Mouse (Mus musculus) bone marrow, adult 2 months (tissue): Measurements from ENCODE around the gene Rtp2. TPM values are rescaled to one million over a fixed set of nuclear protein-coding genes. Genes with fewer than 3 reads are reported as not detected.
A peak's percentile ranks its signal among the peaks of the same experiment; 100 is the strongest.

Experiments
- H3K27ac ChIP-seq: fragments of 200-500 bp; 2 replicates; pipeline ENCODE4 v1.5.1; 2012; ENCODE audit warnings: low read depth, mild to moderate bottlenecking, control low read depth, inconsistent platforms, low read length; ENCODE audit not compliant: control insufficient read depth, poor library complexity, insufficient read depth
- H3K4me1 ChIP-seq: fragments of 200-500 bp; 2 replicates; pipeline ENCODE4 v1.6.1; 2011; ENCODE audit warnings: low read length; ENCODE audit not compliant: control insufficient read depth, insufficient read depth
- H3K4me3 ChIP-seq: fragments of 200-500 bp; replicated peaks from 2 replicates; pipeline ENCODE3; 2011; ENCODE audit warnings: mild to moderate bottlenecking, low read depth, low read length, control low read depth; ENCODE audit not compliant: control insufficient read depth
- CTCF ChIP-seq: fragments of 200-500 bp; IDR thresholded peaks from 2 replicates; pipeline ENCODE4 v1.5.1; 2011; ENCODE audit warnings: low read length, control low read depth; ENCODE audit not compliant: control insufficient read depth, insufficient read depth
- POLR2A ChIP-seq: fragments of 200-500 bp; IDR thresholded peaks from 2 replicates; pipeline ENCODE4 v1.6.1; 2011; ENCODE audit warnings: low read depth, mild to moderate bottlenecking, control low read depth, low read length, borderline replicate concordance; ENCODE audit not compliant: control insufficient read depth
- WGBS: fragments of 180-500 bp; shearing (Covaris S2); methylation state at CpG from one replicate; pipeline ENCODE4 v1.1.7; 2018; 5-methylcytosine and 5-hydroxymethylcytosine counted together
- polyA plus RNA-seq: library from polyadenylated mRNA; stranded (reverse); fragments of >200 nt; gene quantifications from 2 replicates; pipeline ENCODE4 v1.2.4, GENCODE M21; 2011; ENCODE audit warnings: low replicate concordance; ENCODE audit not compliant: missing spikeins, insufficient read depth, insufficient read length

Gene Rtp2
- polyA plus RNA-seq, 1 experiment = not detected

GRCm38 (mm10) chr16:23962401-23962800 lies 30.2 kb upstream of the Rtp2 start:
- 71% methylated on average over 2 of the region's 2 CpGs for WGBS
- Histone ChIP-seq H3K27ac (no peak overlapping the region), H3K4me3 (no peak overlapping the region), H3K4me1 (no peaks in the 10 kb centered on the region)
- TF ChIP-seq CTCF (peak; percentile 67), POLR2A (no peak)

GRCm38 (mm10) chr16:23958938-23959337 lies 26.7 kb upstream of the Rtp2 start:
- Histone ChIP-seq H3K27ac (no peak overlapping the region), H3K4me1 (no peaks in the 10 kb centered on the region), H3K4me3 (no peak overlapping the region)
- no peak for TF ChIP-seq CTCF
- no peak for TF ChIP-seq POLR2A

- Histone ChIP-seq H3K27ac (no peak overlapping the region), H3K4me1 (no peaks in the 10 kb centered on the region), H3K4me3 (no peak overlapping the region)
- TF ChIP-seq POLR2A (no peak), CTCF (no peak)
- WGBS = 4% methylated on average over 1 of the region's 1 CpGs
Observed at GRCm38 (mm10) chr16:23953959-23954260, 21.7 kb upstream of the Rtp2 start.

- Histone ChIP-seq H3K27ac (no peak overlapping the region), H3K4me1 (no peaks in the 10 kb centered on the region), H3K4me3 (no peak overlapping the region)
- 59% methylated on average over 11 of the region's 11 CpGs for WGBS
- TF ChIP-seq CTCF (peak; percentile 41; the same call in 1 of the 2 replicates), POLR2A (no peak)
Observed at GRCm38 (mm10) chr16:23953189-23953958, 21.2 kb upstream of the Rtp2 start.

- Histone ChIP-seq H3K4me1 (no peaks in the 10 kb centered on the region), H3K4me3 (no peak overlapping the region), H3K27ac (no peak overlapping the region)
- WGBS = 64% methylated on average over 4 of the region's 4 CpGs
- TF ChIP-seq CTCF (no peak), POLR2A (no peak)
Observed at GRCm38 (mm10) chr16:23952101-23952727, 20.0 kb upstream of the Rtp2 start.

- Histone ChIP-seq H3K4me3 (no peak overlapping the region), H3K4me1 (no peaks in the 10 kb centered on the region), H3K27ac (no peak overlapping the region)
- 81% methylated on average over 6 of the region's 6 CpGs for WGBS
- no peak for TF ChIP-seq CTCF
- TF ChIP-seq POLR2A = no peak
Observed at GRCm38 (mm10) chr16:23947654-23948053, 15.5 kb upstream of the Rtp2 start.

GRCm38 (mm10) chr16:23944801-23945200 lies 12.6 kb upstream of the Rtp2 start:
- Histone ChIP-seq H3K4me1 (no peaks in the 10 kb centered on the region), H3K27ac (no peak overlapping the region), H3K4me3 (no peak overlapping the region)
- no peak for TF ChIP-seq CTCF
- TF ChIP-seq POLR2A = no peak
- WGBS = 37% methylated on average over 3 of the region's 3 CpGs

- H3K4me1 ChIP-seq = no peaks in the 10 kb centered on the region
- TF ChIP-seq POLR2A (no peak), CTCF (no peak)
- no peak overlapping the region for H3K4me3 ChIP-seq
- 71% methylated on average over 2 of the region's 2 CpGs for WGBS
- no peak overlapping the region for H3K27ac ChIP-seq
Observed at GRCm38 (mm10) chr16:23934397-23934796, 2.2 kb upstream of the Rtp2 start.

- 78% methylated on average over 18 of the region's 18 CpGs for WGBS
- no peak overlapping the region for H3K27ac ChIP-seq
- peaks cover 2% of the 10 kb centered on the region; the same call in 1 of the 2 replicates for H3K4me1 ChIP-seq
- TF ChIP-seq CTCF (no peak), POLR2A (no peak)
- H3K4me3 ChIP-seq = no peak overlapping the region
Observed at GRCm38 (mm10) chr16:23931275-23931674, 919 bp downstream of the Rtp2 start.
